Mouse (Mus musculus): ENCODE results near the gene Gtpbp6. TPM values are rescaled to one million over a fixed set of nuclear protein-coding genes. Genes with fewer than 3 reads are reported as not detected.
"Not testable (repeated sequence)": the region's sequence is repeated elsewhere in the genome, so short reads cannot be mapped to it uniquely, and the experiment has no call there.

The Gtpbp6 gene
- total RNA-seq, 1 experiment from 2014 or later = 57.4 TPM

DNA sequence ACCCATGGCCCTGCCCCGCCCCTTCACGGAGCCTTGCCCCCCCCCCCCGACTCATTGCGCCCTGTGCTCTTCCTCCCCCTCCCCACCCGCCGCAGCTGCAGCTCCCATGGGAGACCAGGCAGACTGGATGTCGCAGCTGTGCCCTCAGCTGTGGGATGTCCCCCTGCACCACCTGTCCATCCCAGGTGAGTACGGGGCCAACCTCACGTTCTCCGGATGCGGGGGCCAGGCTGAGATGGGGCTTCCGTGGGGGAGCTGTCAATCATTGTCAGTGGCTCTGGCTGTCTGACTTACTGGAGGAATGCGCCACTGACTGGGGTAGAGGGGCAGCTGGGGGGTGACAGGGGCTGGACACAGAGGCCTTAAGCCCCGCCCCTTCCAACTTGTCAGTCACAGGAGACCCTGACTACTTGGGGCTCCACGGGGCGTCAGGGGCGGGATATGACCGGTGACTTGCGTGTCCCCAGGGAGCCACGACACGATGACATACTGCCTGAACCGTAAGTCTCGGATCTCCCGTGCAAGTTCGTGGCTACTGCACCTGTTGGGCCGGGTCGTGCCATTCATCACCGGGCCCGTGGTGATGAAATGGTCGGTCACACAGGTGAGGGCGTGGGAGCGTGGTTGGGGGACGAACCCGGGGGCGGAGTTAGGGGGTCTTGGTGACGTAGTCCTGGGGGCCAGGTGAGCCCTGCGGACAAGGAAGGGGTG, 6.9 kb downstream of the Gtpbp6 start:
- DNase-seq = no peak

DNA sequence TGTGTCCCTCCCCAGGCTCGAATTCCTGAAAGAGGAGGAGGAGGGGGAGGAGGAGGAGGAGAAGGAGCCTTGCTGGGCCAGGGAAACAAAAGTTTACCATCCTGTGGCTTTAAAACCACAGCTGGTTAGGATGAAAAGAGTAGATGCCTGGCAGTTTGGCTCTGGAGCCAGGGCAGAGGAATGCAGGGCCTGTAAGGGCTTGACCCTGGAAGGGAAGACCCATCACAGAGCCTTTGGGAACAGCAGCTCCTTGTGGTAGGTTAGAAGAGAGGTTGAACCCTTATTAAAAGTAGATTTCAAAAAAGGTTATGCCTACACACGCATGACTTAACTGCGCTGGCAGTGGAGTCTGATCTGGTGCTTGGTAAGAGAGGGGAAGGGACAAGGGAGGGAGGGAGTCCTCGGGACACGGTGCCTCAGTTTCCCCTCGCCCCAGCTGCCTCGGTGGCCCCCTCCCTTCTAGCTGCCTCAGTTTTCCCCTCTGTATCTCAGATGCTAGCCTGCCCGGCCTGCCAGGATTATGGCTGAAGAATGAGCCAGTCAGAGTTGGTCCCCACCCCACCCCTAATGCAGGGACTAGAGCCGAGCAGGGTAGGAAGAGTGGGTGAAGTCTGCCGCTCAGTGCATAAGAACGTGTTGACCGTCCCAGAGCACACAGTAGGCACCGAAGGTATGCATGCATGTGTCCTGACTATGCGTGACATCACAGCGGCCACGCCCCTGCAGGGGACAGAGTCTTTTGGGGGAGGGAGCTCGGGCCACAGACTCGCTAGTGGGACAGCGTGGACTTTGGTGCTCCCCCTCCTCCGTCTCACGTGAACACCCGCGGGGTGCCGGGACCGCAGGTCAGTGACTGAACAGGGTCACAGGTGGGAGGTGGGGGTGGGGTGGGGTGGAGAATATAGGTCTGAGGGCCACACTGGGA, 8.1 kb downstream of the Gtpbp6 start, which contains the start of gene Plcxd1:
TSS of gene Plcxd1 (plus strand) at position 314 of the 925 bp plus-strand sequence.
- DNase-seq = no peak

DNA sequence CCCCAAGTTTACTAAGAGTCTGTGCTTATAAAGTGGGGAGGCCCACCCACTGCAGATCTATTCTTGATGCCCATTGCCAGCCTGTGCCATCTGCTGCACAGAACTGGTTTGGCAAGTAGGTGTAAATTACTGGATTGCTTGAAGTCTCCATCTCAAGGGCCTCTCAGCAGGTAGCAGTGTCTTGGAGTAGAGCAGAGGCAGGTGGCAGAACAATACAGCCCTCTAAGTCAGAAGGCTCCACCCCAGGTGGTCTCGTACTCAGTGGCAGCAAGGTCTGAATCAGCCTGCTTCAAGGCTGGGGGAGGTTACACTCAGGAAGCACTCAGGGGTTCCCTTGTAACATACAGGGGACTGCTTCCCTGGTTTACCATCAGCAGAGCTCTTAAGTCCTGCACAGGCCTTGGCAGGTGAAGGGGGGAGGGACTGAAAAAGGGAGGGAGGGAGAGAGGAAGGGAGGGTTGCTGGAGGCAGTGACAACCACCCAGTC, 9.0 kb downstream of the Gtpbp6 start:
- DNase-seq = no peak

DNA sequence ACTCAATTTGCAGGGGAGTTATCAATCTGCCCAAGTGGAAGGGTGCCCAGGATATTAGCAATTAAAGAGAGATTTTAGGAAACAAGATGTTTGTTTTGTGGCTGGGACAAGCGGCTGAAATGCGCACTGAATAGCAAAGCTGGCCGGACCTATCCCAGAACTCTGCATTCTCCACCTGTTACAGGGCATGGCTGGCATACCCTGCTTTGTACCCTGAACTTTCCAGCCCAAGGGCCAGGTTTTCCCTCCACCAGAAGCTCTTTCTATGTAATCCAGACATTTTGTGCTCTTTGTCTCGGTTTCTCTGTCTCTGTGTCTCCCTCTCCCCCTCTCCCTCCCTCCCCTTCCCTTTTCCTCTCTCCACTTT, 13.2 kb downstream of the Gtpbp6 start:
- DNase-seq = no peak

DNA sequence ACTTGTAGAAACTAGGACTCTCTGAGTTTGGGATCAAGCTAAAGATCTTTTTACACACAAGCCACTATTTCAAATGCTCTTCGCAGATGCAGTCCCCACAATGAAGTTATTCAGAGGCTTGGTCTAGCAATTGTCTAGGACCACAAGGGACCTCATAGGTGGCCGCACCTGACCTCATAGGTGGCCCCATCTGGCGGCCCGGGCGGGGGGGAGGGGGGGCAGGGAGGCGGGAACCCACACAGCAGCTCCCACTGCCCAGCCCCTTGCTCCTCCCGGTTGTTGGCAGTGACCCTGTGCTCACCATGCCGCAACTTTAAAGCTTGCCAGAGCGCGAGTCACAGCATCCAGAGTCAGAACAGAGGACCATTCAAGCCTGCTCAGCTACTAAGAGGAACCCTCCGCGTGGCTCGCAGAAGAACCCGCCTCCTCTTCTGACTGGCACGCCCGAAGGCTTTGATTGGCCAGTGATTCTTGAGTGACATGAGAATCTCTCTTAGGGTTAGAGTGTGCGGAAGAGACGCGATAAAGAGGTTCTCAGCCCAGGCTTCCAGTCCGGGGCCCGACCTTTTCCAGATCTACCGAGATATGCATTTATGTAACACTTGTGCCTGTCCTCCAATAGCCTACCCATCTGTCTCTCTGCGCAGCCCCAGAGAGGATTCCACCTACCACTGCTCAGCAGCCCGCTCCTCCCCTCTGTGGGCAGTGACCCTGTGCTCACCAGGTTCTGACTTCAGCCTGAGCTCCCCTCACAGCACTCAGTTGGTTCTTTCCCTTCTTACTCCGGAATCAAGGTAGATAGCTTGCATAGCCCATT, 13.8 kb downstream of the Gtpbp6 start, which contains the start of gene Gm35315:
TSS of gene Gm35315 (minus strand) at position 391 of the 817 bp plus-strand sequence.
- peak; percentile 91 for DNase-seq

DNA sequence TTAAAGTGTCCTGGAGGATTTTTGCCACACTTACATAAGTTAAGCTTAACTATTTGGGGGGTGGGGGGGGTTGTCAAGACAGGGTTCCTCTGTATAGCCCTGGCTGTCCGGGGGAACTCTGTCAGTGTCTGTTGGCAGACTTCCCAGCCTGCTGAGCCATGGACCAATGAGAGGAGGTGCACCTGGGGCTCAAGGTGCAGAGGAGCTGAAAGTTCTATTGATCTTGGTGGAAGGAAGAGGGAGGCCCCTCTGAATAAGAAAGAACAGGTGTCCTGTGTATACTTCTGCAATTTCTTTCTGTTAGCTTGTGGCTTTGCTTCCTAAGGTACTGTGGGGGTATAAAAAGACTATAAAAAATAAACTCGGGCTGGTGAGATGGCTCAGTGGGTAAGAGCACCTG, 16.5 kb downstream of the Gtpbp6 start:
- DNase-seq = no peak

DNA sequence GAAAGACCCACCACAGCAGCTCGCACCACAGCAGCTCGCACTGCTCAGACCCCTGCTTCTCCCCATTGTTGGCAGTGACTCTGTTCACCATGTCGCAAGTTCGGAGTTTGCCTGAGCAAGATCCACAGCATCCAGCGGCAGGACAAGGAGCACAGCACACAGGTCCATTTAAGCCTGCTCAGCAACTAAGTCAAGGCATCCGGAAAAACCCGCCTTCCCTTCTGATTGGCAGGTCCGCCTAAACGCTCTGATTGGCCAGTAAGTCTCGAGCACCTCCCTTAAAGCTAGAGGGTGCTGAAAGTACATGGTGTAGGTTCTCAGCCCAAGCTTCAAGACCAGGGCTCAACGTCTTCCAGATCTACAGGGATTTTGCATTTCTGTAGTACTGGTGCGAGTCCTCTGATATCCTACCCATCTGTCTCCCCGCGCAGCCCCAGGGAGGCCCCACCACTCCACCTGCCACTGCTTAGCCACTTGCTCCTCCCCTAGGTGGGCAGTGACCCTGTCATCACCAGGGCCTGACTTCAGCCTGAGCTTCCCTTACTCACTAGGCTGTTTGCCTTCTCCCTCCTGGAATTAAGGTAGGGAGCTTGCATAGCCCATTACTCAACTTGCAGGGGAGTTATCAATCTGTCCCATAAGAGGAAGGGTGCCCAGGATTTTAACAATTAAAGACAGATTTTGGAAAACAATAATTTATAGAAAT, 21.7 kb downstream of the Gtpbp6 start:
- no peak for DNase-seq

DNA sequence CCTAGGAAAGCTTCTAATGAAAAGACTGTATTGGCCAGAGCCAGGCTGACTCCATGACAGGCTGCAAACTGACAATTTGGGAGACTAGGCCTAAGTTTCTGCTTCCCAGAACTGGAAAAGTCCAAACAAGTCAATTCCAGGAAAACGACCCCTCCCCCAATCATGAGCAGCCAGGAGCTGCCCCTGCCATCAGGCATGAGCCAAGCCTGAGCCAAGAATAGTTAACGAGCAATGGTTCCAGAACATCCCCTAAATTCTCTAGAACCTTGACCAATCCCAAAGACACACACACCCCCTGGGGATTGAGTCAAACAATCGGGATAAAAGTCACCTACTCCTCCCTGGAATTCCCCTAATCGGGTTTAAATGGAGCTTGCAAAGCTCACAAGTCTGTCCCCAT, 25.0 kb downstream of the Gtpbp6 start:
- DNase-seq = no peak

DNA sequence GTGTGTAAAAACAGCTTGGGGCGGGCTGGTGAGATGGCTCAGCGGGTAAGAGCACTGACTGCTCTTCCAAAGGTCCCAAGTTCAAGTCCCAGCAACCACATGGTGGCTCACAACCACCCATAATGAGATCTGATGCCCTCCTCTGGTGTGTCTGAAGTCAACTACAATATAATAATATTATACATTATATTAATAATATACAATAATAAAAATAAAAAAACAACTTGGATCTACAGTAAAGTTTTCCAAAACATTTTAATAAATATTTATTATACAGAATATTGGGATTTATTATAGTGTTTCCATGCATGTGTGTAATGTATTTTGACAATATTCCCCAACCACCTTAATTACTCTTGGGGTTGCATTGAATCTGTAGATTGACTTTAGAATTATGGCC, 35.6 kb downstream of the Gtpbp6 start, which contains the start of gene Gm17655:
TSS of gene Gm17655 (minus strand) at position 101 of the 400 bp plus-strand sequence.
- DNase-seq = not testable (repeated sequence)

DNA sequence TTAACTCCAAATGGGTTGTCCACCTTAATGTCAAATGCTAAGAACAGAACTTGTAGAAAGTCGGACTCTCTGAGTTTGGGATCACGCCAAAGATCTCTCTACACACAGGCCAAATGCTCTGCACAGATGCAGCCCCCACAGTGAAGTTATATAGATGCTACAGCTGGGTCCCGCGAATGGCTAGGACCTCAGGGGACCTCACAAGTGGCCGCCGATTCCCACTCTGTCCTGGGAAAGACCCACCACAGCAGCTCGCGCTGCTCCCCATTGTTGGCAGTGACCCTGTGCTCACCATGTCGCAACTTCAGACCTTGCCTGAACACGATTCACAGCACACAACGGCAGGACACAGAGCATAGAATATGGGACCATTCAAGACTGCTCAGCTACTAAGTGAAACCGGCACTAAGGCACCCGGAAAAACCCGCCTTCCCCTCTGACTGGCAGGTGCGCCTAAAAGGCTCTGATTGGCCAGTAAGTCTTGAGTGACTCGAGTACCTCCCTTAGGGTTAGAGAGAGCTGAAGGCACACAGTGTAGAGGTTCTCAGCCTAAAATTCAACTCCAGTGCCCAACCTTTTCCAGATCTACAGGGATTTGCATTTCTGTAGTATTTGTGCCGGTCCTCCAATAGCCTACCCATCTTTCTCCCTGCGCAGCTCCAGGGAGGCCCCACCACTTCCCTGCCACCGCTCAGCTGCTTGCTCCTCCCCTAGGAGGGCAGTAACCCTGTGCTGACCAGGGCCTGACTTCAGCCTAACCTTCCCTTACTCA, 50.2 kb downstream of the Gtpbp6 start:
- peak; percentile 90 for DNase-seq

Other genes starting within 250 kb of the Gtpbp6 start
- 7.3 and 10.4 TPM in 2 replicates for gene Gm15446, start 184.8 kb downstream of the Gtpbp6 start, total RNA-seq (2021)
- gene Zfp932, start 111.7 kb downstream of the Gtpbp6 start, total RNA-seq (2021) = 19.1 and 19.9 TPM in 2 replicates
- 4.4 and 6.6 TPM in 2 replicates for gene Gm17655, start 35.7 kb downstream of the Gtpbp6 start, total RNA-seq (2021)
- 0.11 and 0.45 TPM in 2 replicates for gene Gm35315, start 13.8 kb downstream of the Gtpbp6 start, total RNA-seq (2021)
- gene Plcxd1, start 8.2 kb downstream of the Gtpbp6 start, total RNA-seq (2021) = not detected in 2 replicates
- gene Zfp605, start 1.9 kb upstream of the Gtpbp6 start, total RNA-seq (2021) = 4.7 and 7.8 TPM in 2 replicates
- gene Chfr, start 27.6 kb upstream of the Gtpbp6 start, total RNA-seq (2021) = 34.1 and 46.1 TPM in 2 replicates
- gene Golga3, start 68.5 kb upstream of the Gtpbp6 start, total RNA-seq (2021) = 33.0 and 36.0 TPM in 2 replicates
- gene Ankle2, start 122.8 kb upstream of the Gtpbp6 start, total RNA-seq (2021) = 32.5 and 33.8 TPM in 2 replicates
- 49.5 and 51.4 TPM in 2 replicates for gene Pgam5, start 161.7 kb upstream of the Gtpbp6 start, total RNA-seq (2021)
- 18.6 and 39.4 TPM in 2 replicates for gene Pxmp2, start 178.0 kb upstream of the Gtpbp6 start, total RNA-seq (2021)
- 8.2 and 11.9 TPM in 2 replicates for gene Pole, start 178.1 kb upstream of the Gtpbp6 start, total RNA-seq (2021)
- gene P2rx2, start 235.0 kb upstream of the Gtpbp6 start, total RNA-seq (2021) = 0.48 and 1.2 TPM in 2 replicates
- gene Lrcol1, start 236.5 kb upstream of the Gtpbp6 start, total RNA-seq (2021) = not detected in 2 replicates

All from adrenal gland, postnatal 14 days (tissue).